Mouse (Mus musculus) ES-E14 (cell line): ENCODE results near the gene Sdc1. TPM values are rescaled to one million over a fixed set of nuclear protein-coding genes. Genes with fewer than 3 reads are reported as not detected.

Source experiments
- DNase-seq: peaks from one replicate; pipeline ENCODE4 v3.0.0-alpha.2; 2013; ENCODE audit warnings: low read depth, low spot score
- H3K27ac ChIP-seq: 2 replicates; pipeline ENCODE4 v1.5.1; 2012; ENCODE audit warnings: low read depth, mild to moderate bottlenecking, low read length, moderate library complexity, mixed read lengths; ENCODE audit not compliant: poor library complexity, insufficient read depth, severe bottlenecking
- H3K36me3 ChIP-seq: 2 replicates; pipeline ENCODE4 v1.6.1; 2012; ENCODE audit warnings: mild to moderate bottlenecking, low read length, moderate library complexity, mixed read lengths; ENCODE audit not compliant: control insufficient read depth, poor library complexity, insufficient read depth, severe bottlenecking
- H3K4me1 ChIP-seq, 2 experiments: fragments of 150-350 bp in 1 of 2; sonication (generic) in 1 of 2; 2 replicates each; pipeline ENCODE4 v1.6.1; 2012; ENCODE audit warnings: low read length in 2 of 2, mild to moderate bottlenecking in 1 of 2, mixed read lengths in 1 of 2; ENCODE audit not compliant: control insufficient read depth in 2 of 2, insufficient read depth in 2 of 2, poor library complexity in 1 of 2
- H3K4me3 ChIP-seq, 2 experiments: fragments of 150-350 bp in 1 of 2; sonication (generic) in 1 of 2; 2 replicates each; pipeline ENCODE4 v1.5.1; 2012; ENCODE audit warnings: low read length in 2 of 2, low read depth in 1 of 2, mild to moderate bottlenecking in 1 of 2, mixed read lengths in 1 of 2; ENCODE audit not compliant: insufficient read depth in 1 of 2, poor library complexity in 1 of 2, severe bottlenecking in 1 of 2
- H3K9ac ChIP-seq: 2 replicates; pipeline ENCODE4 v1.6.1; 2012; ENCODE audit warnings: low read depth, mild to moderate bottlenecking, low read length, mixed read lengths; ENCODE audit not compliant: poor library complexity, insufficient read depth, severe bottlenecking
- H3K9me3 ChIP-seq: fragments of 150-350 bp; sonication (generic); 2 replicates; pipeline ENCODE4 v1.6.1; 2012; ENCODE audit warnings: low read depth, mild to moderate bottlenecking, low read length; ENCODE audit not compliant: control insufficient read depth, insufficient read depth
- CHD2 ChIP-seq: IDR thresholded peaks from 2 replicates; pipeline ENCODE4 v1.6.1; 2014; ENCODE audit warnings: mild to moderate bottlenecking, low read depth, low read length, inconsistent platforms
- HCFC1 ChIP-seq: IDR thresholded peaks from 2 replicates; pipeline ENCODE4 v1.6.1; 2012; ENCODE audit warnings: low read length, inconsistent platforms, borderline replicate concordance; ENCODE audit not compliant: insufficient read depth
- MAFK ChIP-seq: IDR thresholded peaks from 2 replicates; pipeline ENCODE4 v1.6.1; 2014; ENCODE audit warnings: mild to moderate bottlenecking, low read depth, low read length, inconsistent platforms; ENCODE audit not compliant: insufficient read depth
- ZC3H11A ChIP-seq: IDR thresholded peaks from 2 replicates; pipeline ENCODE4 v1.6.1; 2012; ENCODE audit warnings: low read depth, mild to moderate bottlenecking, inconsistent platforms, low read length, borderline replicate concordance
- ZNF384 ChIP-seq: IDR thresholded peaks from 2 replicates; pipeline ENCODE4 v1.6.1; 2012; ENCODE audit warnings: low read depth, low read length, inconsistent platforms
- in situ Hi-C, 2 experiments: fragments of 600-800 bp; cut with MboI; formaldehyde crosslinking; loops; one replicate each; pipeline ENCODE4 v1.15.1; 2025; ENCODE audit warnings: low sequenced_read_pairs in 2 of 2, inconsistent platforms in 1 of 2; ENCODE audit not compliant: unreplicated experiment in 2 of 2
- total RNA-seq: library from RNA; depleted of rRNA; stranded (reverse); fragments of 300-350 nt; gene quantifications from 2 replicates; pipeline ENCODE4 v1.2.3, GENCODE M21; 2012

The Sdc1 gene
- total RNA-seq, 1 experiment, result 70.7 TPM

DNA sequence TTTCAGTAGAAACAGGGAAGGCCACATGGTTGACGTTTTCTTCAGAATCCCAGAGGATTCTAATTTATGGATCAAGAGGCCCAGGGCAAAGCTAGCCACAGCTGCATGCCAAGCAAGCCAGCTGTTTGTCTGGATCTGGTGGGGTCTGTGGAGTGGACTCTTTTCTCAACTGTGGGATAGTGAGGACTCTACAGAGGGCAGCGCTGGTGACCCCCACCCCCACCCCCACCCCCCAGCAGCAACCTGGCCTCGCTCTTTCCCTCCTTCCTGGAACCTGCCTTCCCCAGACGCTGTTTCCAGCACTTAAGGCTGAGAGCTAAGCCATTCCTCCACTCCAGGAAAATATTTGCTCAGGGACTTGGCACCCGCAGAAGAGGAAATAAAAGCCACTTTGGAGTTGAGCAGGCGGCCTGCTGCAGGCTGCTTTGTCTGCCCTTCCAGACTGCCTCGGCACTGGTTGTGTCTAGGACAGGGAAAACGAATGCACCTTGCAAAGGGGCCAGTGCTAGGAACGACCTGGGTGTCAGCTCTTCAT, 27.4 kb downstream of the Sdc1 start:
- H3K9me3 ChIP-seq, result no peaks in the 10 kb centered on the region
- no peaks in the 10 kb centered on the region for H3K36me3 ChIP-seq
- no peak for DNase-seq
- no peaks in the 10 kb centered on the region for H3K4me1 ChIP-seq
- no peak overlapping the region for H3K27ac ChIP-seq
- in situ Hi-C loops, result no loop called here
- H3K4me3 ChIP-seq, result no peak overlapping the region
- no peak for TF ChIP-seq MAFK
- no peak for TF ChIP-seq HCFC1
- no peak for TF ChIP-seq ZC3H11A
- TF ChIP-seq ZNF384, result no peak
- no peak for TF ChIP-seq CHD2
- no peak overlapping the region for H3K9ac ChIP-seq

DNA sequence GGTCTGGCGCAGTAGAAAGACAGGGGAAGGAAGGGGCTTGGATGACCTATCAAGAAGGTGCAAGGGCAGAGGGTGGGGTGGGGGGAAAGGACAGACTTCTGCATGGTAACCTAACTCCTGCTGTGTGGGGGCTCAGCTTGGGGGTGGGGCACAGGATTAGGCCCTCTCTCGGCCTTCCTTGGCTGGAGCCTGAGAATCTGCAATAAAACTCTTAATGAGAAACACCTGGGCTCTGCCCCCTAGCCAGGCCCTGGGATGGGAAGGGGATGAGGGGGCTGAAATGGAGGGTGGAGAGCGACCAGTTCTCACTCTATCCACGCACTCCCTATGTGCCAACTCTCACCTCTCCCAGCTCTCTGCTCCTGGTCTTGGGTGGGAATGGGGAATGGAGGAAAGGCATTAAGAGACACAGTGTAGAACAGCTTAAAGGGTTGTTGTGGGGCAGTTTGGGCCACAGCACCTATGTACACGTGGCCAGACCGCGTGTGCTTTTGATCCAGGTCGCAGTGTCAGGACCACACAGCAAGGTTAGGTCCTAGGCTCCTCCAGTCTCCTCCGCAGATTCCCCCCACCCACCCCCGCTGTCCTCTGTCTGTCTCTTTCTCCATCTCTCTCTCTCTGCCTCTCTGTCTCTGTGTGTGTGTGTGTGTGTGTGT, 32.4 kb downstream of the Sdc1 start:
- H3K9me3 ChIP-seq, result no peaks in the 10 kb centered on the region
- H3K27ac ChIP-seq, result no peak overlapping the region
- TF ChIP-seq MAFK (no peak), CHD2 (no peak), HCFC1 (no peak), ZNF384 (no peak), ZC3H11A (no peak)
- DNase-seq, result no peak
- no peak overlapping the region for H3K4me3 ChIP-seq
- H3K36me3 ChIP-seq, result no peaks in the 10 kb centered on the region
- no peak overlapping the region for H3K9ac ChIP-seq
- in situ Hi-C loops, result no loop called here
- H3K4me1 ChIP-seq, result no peaks in the 10 kb centered on the region

DNA sequence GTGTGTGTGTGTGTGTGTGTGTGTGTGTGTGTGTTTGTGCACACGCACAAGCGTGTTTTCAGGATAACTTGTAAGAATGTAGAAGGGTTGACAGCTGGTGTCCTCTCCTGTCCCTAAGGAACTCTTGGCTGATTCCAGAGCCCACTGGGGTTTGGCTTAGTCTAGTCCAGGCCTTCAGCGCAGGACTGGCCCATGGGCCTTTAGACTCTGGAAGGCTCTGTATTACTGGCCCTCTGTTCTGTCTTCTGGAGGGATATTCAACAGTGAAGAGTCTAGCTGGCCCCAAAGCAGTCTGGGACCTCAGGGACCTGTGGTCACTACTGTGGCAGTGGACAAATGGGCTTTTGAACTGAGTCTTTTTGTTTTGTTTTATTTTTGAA, 32.9 kb downstream of the Sdc1 start:
- TF ChIP-seq ZC3H11A (no peak), CHD2 (no peak), ZNF384 (no peak), HCFC1 (no peak), MAFK (no peak)
- in situ Hi-C loops, result no loop called here
- no peak overlapping the region for H3K27ac ChIP-seq
- H3K9me3 ChIP-seq, result no peaks in the 10 kb centered on the region
- no peak overlapping the region for H3K9ac ChIP-seq
- H3K4me3 ChIP-seq, result no peak overlapping the region
- DNase-seq, result no peak
- H3K36me3 ChIP-seq, result no peaks in the 10 kb centered on the region
- H3K4me1 ChIP-seq, result no peaks in the 10 kb centered on the region

DNA sequence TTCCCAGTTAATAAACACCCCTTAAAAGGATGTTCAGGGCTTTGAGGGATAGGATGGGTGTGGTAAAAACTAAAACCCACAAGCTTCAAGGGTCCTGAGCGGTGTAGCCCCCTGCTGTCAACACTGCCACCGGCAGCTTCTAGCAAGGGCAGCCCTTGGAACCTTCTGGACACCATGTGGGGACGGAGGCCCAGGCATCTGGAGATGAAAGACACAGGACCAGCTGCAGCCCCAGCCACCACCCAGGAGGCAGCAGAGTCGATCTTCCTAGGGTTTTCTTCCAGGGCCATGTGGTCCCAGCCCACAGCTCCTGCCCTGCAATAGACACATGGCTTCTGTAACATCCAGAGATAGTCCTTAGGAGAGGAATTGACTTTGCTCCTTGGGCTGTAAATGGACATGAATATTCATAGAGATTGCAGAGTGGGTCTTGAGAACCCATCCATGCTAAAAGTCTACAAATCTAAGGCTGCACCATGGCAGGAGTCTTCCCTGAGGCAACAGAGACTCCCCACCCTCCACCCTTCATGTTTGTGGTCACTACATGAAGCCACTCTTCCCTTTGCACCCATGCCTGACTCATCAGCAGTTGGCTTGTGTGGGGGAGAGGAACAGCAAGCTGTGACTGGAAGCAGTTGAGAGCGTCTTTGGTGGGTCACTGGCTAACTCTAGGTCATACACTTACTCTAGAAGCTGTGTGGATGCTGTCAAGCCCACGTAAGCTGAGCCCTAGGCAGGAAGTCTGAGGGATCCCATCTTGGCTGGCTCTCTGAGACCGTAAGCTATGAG, 34.0 kb downstream of the Sdc1 start:
- in situ Hi-C loops, result no loop called here
- Histone ChIP-seq H3K27ac (no peak overlapping the region), H3K9ac (no peak overlapping the region)

More for the DNA sequence above, 34.0 kb downstream of the Sdc1 start:
- TF ChIP-seq CHD2, result no peak
- TF ChIP-seq MAFK, result no peak
- Histone ChIP-seq H3K9me3 (no peaks in the 10 kb centered on the region), H3K4me3 (no peak overlapping the region), H3K36me3 (no peaks in the 10 kb centered on the region), H3K4me1 (no peaks in the 10 kb centered on the region)
- DNase-seq, result no peak
